Mouse (Mus musculus): ENCODE data around the gene Mylk2. TPM values are rescaled to one million over a fixed set of nuclear protein-coding genes. Genes with fewer than 3 reads are reported as not detected.
A peak's percentile ranks its signal among the peaks of the same experiment; 100 is the strongest.

Gene Mylk2
- polyA plus RNA-seq, 1 experiment from 2014 or later = 0.05 TPM

- H3K27ac ChIP-seq = no peak overlapping the region
- H3K9me3 ChIP-seq = no peaks in the 10 kb centered on the region
- ATAC-seq (ENCODE audit: borderline replicate concordance, extremely low read depth, low FRiP score, low TSS enrichment) = no peak
- no peaks in the 10 kb centered on the region for H3K36me3 ChIP-seq
- no peak overlapping the region for H3K4me3 ChIP-seq
- no peak overlapping the region for H3K9ac ChIP-seq
- no peaks in the 10 kb centered on the region for H3K27me3 ChIP-seq
- H3K4me1 ChIP-seq = peaks cover 26% of the 10 kb centered on the region
- WGBS = 49% methylated on average over 3 of the region's 3 CpGs
- no peak overlapping the region for H3K4me2 ChIP-seq
Observed at GRCm38 (mm10) chr2:152902658-152903057, 8.5 kb upstream of the Mylk2 start.

GRCm38 (mm10) chr2:152903586-152903985 lies 7.6 kb upstream of the Mylk2 start:
- no peak overlapping the region for H3K4me2 ChIP-seq
- no peak overlapping the region for H3K9ac ChIP-seq
- 66% methylated on average over 4 of the region's 4 CpGs for WGBS
- no peaks in the 10 kb centered on the region for H3K36me3 ChIP-seq
- no peaks in the 10 kb centered on the region for H3K27me3 ChIP-seq
- no peak for ATAC-seq (ENCODE audit: borderline replicate concordance, extremely low read depth, low FRiP score, low TSS enrichment)
- H3K4me3 ChIP-seq = no peak overlapping the region
- H3K4me1 ChIP-seq = peaks cover 27% of the 10 kb centered on the region
- no peak overlapping the region for H3K27ac ChIP-seq
- H3K9me3 ChIP-seq = no peaks in the 10 kb centered on the region

- WGBS = 58% methylated on average over 5 of the region's 5 CpGs
- Histone ChIP-seq H3K4me2 (no peak overlapping the region), H3K27me3 (no peaks in the 10 kb centered on the region), H3K27ac (no peak overlapping the region), H3K4me1 (peaks cover 27% of the 10 kb centered on the region), H3K9me3 (no peaks in the 10 kb centered on the region), H3K4me3 (no peak overlapping the region), H3K36me3 (no peaks in the 10 kb centered on the region), H3K9ac (no peak overlapping the region)
- no peak for ATAC-seq (ENCODE audit: borderline replicate concordance, extremely low read depth, low FRiP score, low TSS enrichment)
Observed at GRCm38 (mm10) chr2:152904127-152904643, 7.0 kb upstream of the Mylk2 start.

GRCm38 (mm10) chr2:152905036-152905829 lies 5.9 kb upstream of the Mylk2 start:
- H3K27ac ChIP-seq = 0 out of 2 replicates have a peak overlapping the region, but pooled peaks have one; percentile 37
- no peak overlapping the region for H3K4me2 ChIP-seq
- WGBS = 39% methylated on average over 11 of the region's 11 CpGs
- H3K4me3 ChIP-seq = no peak overlapping the region
- ATAC-seq (ENCODE audit: borderline replicate concordance, extremely low read depth, low FRiP score, low TSS enrichment) = peak; percentile 47; the same call in 1 of the 2 replicates
- no peaks in the 10 kb centered on the region for H3K36me3 ChIP-seq
- H3K27me3 ChIP-seq = peaks cover under 1% of the 10 kb centered on the region; the same call in 1 of the 2 replicates
- no peak overlapping the region for H3K9ac ChIP-seq
- H3K9me3 ChIP-seq = no peaks in the 10 kb centered on the region
- peaks cover 27% of the 10 kb centered on the region for H3K4me1 ChIP-seq

GRCm38 (mm10) chr2:152906274-152907037 lies 4.7 kb upstream of the Mylk2 start:
- H3K4me3 ChIP-seq = no peak overlapping the region
- H3K9ac ChIP-seq = no peak overlapping the region
- H3K4me2 ChIP-seq = no peak overlapping the region
- no peaks in the 10 kb centered on the region for H3K36me3 ChIP-seq
- no peak overlapping the region for H3K27ac ChIP-seq
- 40% methylated on average over 9 of the region's 9 CpGs for WGBS
- H3K9me3 ChIP-seq = no peaks in the 10 kb centered on the region
- 0 out of 2 replicates have a peak, but pooled peaks have one; percentile 41 for ATAC-seq (ENCODE audit: borderline replicate concordance, extremely low read depth, low FRiP score, low TSS enrichment)
- H3K27me3 ChIP-seq = peaks cover 13% of the 10 kb centered on the region
- peaks cover 27% of the 10 kb centered on the region for H3K4me1 ChIP-seq

- Histone ChIP-seq H3K4me1 (peaks cover 27% of the 10 kb centered on the region), H3K9me3 (no peaks in the 10 kb centered on the region), H3K9ac (no peak overlapping the region), H3K4me3 (no peak overlapping the region), H3K36me3 (no peaks in the 10 kb centered on the region), H3K4me2 (no peak overlapping the region), H3K27ac (no peak overlapping the region), H3K27me3 (peaks cover 22% of the 10 kb centered on the region)
- no peak for ATAC-seq (ENCODE audit: borderline replicate concordance, extremely low read depth, low FRiP score, low TSS enrichment)
- WGBS = 48% methylated on average over 14 of the region's 14 CpGs
Observed at GRCm38 (mm10) chr2:152907114-152907943, 3.8 kb upstream of the Mylk2 start.

- peaks cover 40% of the 10 kb centered on the region for H3K27me3 ChIP-seq
- H3K36me3 ChIP-seq = no peaks in the 10 kb centered on the region
Observed at GRCm38 (mm10) chr2:152909848-152910247, 1.3 kb upstream of the Mylk2 start.

GRCm38 (mm10) chr2:152911432-152911831 lies 280 bp downstream of the Mylk2 start:
- H3K9me3 ChIP-seq = no peaks in the 10 kb centered on the region
- WGBS = 22% methylated on average over 6 of the region's 6 CpGs
- ATAC-seq (ENCODE audit: borderline replicate concordance, extremely low read depth, low FRiP score, low TSS enrichment) = no peak

More at GRCm38 (mm10) chr2:152909848-152910247, 1.3 kb upstream of the Mylk2 start:
- Histone ChIP-seq H3K4me3 (no peak overlapping the region), H3K4me2 (no peak overlapping the region), H3K27ac (no peak overlapping the region), H3K9ac (no peak overlapping the region), H3K9me3 (no peaks in the 10 kb centered on the region), H3K4me1 (peaks cover 29% of the 10 kb centered on the region)
- 65% methylated on average over 6 of the region's 6 CpGs for WGBS
- no peak for ATAC-seq (ENCODE audit: borderline replicate concordance, extremely low read depth, low FRiP score, low TSS enrichment)

GRCm38 (mm10) chr2:152913471-152913870 lies 2.3 kb downstream of the Mylk2 start:
- 0 out of 2 replicates have a peak, but pooled peaks cover 5% of the 10 kb centered on the region for H3K4me1 ChIP-seq
- H3K36me3 ChIP-seq = no peaks in the 10 kb centered on the region
- no peak for ATAC-seq (ENCODE audit: borderline replicate concordance, extremely low read depth, low FRiP score, low TSS enrichment)
- H3K4me3 ChIP-seq = no peak overlapping the region
- H3K27ac ChIP-seq = no peak overlapping the region
- WGBS = 27% methylated on average over 7 of the region's 7 CpGs
- no peak overlapping the region for H3K9ac ChIP-seq
- no peak overlapping the region for H3K4me2 ChIP-seq
- H3K27me3 ChIP-seq = peaks cover 51% of the 10 kb centered on the region
- H3K9me3 ChIP-seq = no peaks in the 10 kb centered on the region

More at GRCm38 (mm10) chr2:152911432-152911831, 280 bp downstream of the Mylk2 start:
- Histone ChIP-seq H3K4me1 (peaks cover 17% of the 10 kb centered on the region), H3K27ac (no peak overlapping the region), H3K9ac (no peak overlapping the region), H3K27me3 (peaks cover 46% of the 10 kb centered on the region), H3K4me3 (no peak overlapping the region), H3K4me2 (no peak overlapping the region), H3K36me3 (no peaks in the 10 kb centered on the region)

- Histone ChIP-seq H3K4me3 (no peak overlapping the region), H3K27ac (no peak overlapping the region), H3K4me1 (0 out of 2 replicates have a peak, but pooled peaks cover 5% of the 10 kb centered on the region), H3K36me3 (no peaks in the 10 kb centered on the region), H3K4me2 (peak overlapping the region; percentile 38), H3K9ac (no peak overlapping the region), H3K27me3 (peaks cover 51% of the 10 kb centered on the region), H3K9me3 (no peaks in the 10 kb centered on the region)
- peak; percentile 53 for ATAC-seq (ENCODE audit: borderline replicate concordance, extremely low read depth, low FRiP score, low TSS enrichment)
- WGBS = 3% methylated on average over 18 of the region's 18 CpGs
Observed at GRCm38 (mm10) chr2:152914310-152915120, 3.4 kb downstream of the Mylk2 start.

All from lung, embryonic 15.5 days (tissue).